Mouse (Mus musculus): Measurements from ENCODE around the gene 2310003L06Rik. TPM values are rescaled to one million over a fixed set of nuclear protein-coding genes. Genes with fewer than 3 reads are reported as not detected.

Gene 2310003L06Rik
- not detected for total RNA-seq (2021)
- long read RNA-seq, experiment 1 = 0 reads
- long read RNA-seq, experiment 2 = 0 reads

GRCm38 (mm10) chr5:87969201-87969600 is at the start of gene 2310003L06Rik, which contains the start of gene Gm28434:
2310003L06Rik (plus strand) TSS chr5:87969459.
Gm28434 (plus strand) TSS chr5:87969517.
- intact Hi-C loops (cut with DNase I) = no loop called here

GRCm38 (mm10) chr5:87925372-87925771 is 43.9 kb upstream of the 2310003L06Rik start, which contains the start of gene Csn3:
Csn3 (plus strand) TSS chr5:87925579.
- no peak for DNase-seq
- intact Hi-C loops (cut with DNase I) = no loop called here

More at GRCm38 (mm10) chr5:87969201-87969600, at the start of gene 2310003L06Rik, which contains the start of gene Gm28434:
- DNase-seq = no peak

GRCm38 (mm10) chr5:87931603-87932002 is 37.7 kb upstream of the 2310003L06Rik start:
- no peak for DNase-seq
- intact Hi-C loops (cut with DNase I) = no loop called here

- DNase-seq = no peak
- intact Hi-C loops (cut with DNase I) = no loop called here
These were observed 28.5 kb upstream of the 2310003L06Rik start for GRCm38 (mm10) chr5:87940752-87941151.

- intact Hi-C loops (cut with DNase I) = no loop called here
- no peak for DNase-seq
These were observed 26.7 kb upstream of the 2310003L06Rik start for GRCm38 (mm10) chr5:87942515-87942914.

- intact Hi-C loops (cut with DNase I) = no loop called here
- DNase-seq = no peak
These were observed 17.4 kb upstream of the 2310003L06Rik start for GRCm38 (mm10) chr5:87951836-87952235.

- no peak for DNase-seq
These were observed 9.9 kb downstream of the 2310003L06Rik start, which contains the start of gene Cabs1 for GRCm38 (mm10) chr5:87979139-87979538. Cabs1 (plus strand) TSS chr5:87979439.

GRCm38 (mm10) chr5:87982468-87983214 is 13.4 kb downstream of the 2310003L06Rik start:
- intact Hi-C loops (cut with DNase I) = no loop called here

More at GRCm38 (mm10) chr5:87979139-87979538, 9.9 kb downstream of the 2310003L06Rik start, which contains the start of gene Cabs1:
- intact Hi-C loops (cut with DNase I) = no loop called here

GRCm38 (mm10) chr5:88002249-88002648 is 33.0 kb downstream of the 2310003L06Rik start, which contains the start of gene Smr3a:
Smr3a (plus strand) TSS chr5:88002549.
- no peak for DNase-seq
- intact Hi-C loops (cut with DNase I) = no loop called here

More at GRCm38 (mm10) chr5:87982468-87983214, 13.4 kb downstream of the 2310003L06Rik start:
- DNase-seq = no peak

- DNase-seq = no peak
These were observed 36.0 kb downstream of the 2310003L06Rik start for GRCm38 (mm10) chr5:88005241-88005640.

More at GRCm38 (mm10) chr5:88005241-88005640, 36.0 kb downstream of the 2310003L06Rik start:
- intact Hi-C loops (cut with DNase I) = no loop called here

Other genes with a start within 250 kb of the 2310003L06Rik start
- not detected for gene Csn1s2a, start 194.9 kb upstream of the 2310003L06Rik start, total RNA-seq (2021)
- gene Csn1s2b, start 161.4 kb upstream of the 2310003L06Rik start, total RNA-seq (2021) = not detected
- gene Prr27, start 143.8 kb upstream of the 2310003L06Rik start, total RNA-seq (2021) = not detected
- gene Odam, start 84.4 kb upstream of the 2310003L06Rik start, total RNA-seq (2021) = not detected
- gene Csn3, start 43.9 kb upstream of the 2310003L06Rik start, total RNA-seq (2021) = not detected
- gene Gm28434, start 58 bp downstream of the 2310003L06Rik start, total RNA-seq (2021) = not detected
- gene Cabs1, start 10.0 kb downstream of the 2310003L06Rik start, total RNA-seq (2021) = not detected
- not detected for gene Smr3a, start 33.1 kb downstream of the 2310003L06Rik start, total RNA-seq (2021)
- gene Smr2, start 117.1 kb downstream of the 2310003L06Rik start, total RNA-seq (2021) = not detected
- gene Gm11116, start 142.1 kb downstream of the 2310003L06Rik start, total RNA-seq (2021) = not detected
- gene Gm11115, start 184.6 kb downstream of the 2310003L06Rik start, total RNA-seq (2021) = not detected

Data from gastrocnemius, postnatal 36 days (tissue).